Mouse (Mus musculus) MEL (cell line): ENCODE data around the gene Trabd. TPM values are rescaled to one million over a fixed set of nuclear protein-coding genes. Genes with fewer than 3 reads are reported as not detected.

Source experiments
- DNase-seq: peaks from one replicate; pipeline ENCODE4 v3.0.0; 2011; ENCODE audit warnings: low read depth, low spot score
- H3K27ac ChIP-seq: 2 replicates; pipeline ENCODE4 v1.5.1; 2012; ENCODE audit warnings: low read depth, mild to moderate bottlenecking, control low read depth, low read length, moderate library complexity; ENCODE audit not compliant: control insufficient read depth
- H3K27me3 ChIP-seq, 2 experiments: fragments of 150-350 bp in 1 of 2; sonication (generic) in 1 of 2; 2 replicates each; pipeline ENCODE4 v1.6.1; 2012; ENCODE audit warnings: low read length in 2 of 2, mild to moderate bottlenecking in 2 of 2, improper control_type of control experiment in 1 of 2, moderate library complexity in 1 of 2; ENCODE audit not compliant: insufficient read depth in 2 of 2, control insufficient read depth in 1 of 2
- H3K36me3 ChIP-seq, 2 experiments: 2 replicates each; pipeline ENCODE4 v1.6.1; 2012 to 2014; ENCODE audit warnings: low read length in 2 of 2, improper control_type of control experiment in 1 of 2, inconsistent platforms in 1 of 2, mild to moderate bottlenecking in 1 of 2; ENCODE audit not compliant: insufficient read depth in 2 of 2, control insufficient read depth in 1 of 2
- H3K4me1 ChIP-seq, 2 experiments: fragments of 150-350 bp in 1 of 2; sonication (generic) in 1 of 2; 2 replicates each; pipeline ENCODE4 v1.6.1; 2012; ENCODE audit warnings: low read length in 2 of 2, improper control_type of control experiment in 1 of 2, mild to moderate bottlenecking in 1 of 2; ENCODE audit not compliant: insufficient read depth in 2 of 2, control insufficient read depth in 1 of 2
- H3K4me3 ChIP-seq, 2 experiments: fragments of 150-350 bp in 1 of 2; sonication (generic) in 1 of 2; 2 replicates each; pipeline ENCODE4 v1.5.1; 2012; ENCODE audit warnings: low read depth in 2 of 2, low read length in 2 of 2, mild to moderate bottlenecking in 2 of 2, moderate library complexity in 2 of 2, control low read depth in 1 of 2, improper control_type of control experiment in 1 of 2; ENCODE audit not compliant: control insufficient read depth in 1 of 2, insufficient read depth in 1 of 2
- H3K79me2 ChIP-seq: 2 replicates; pipeline ENCODE4 v1.6.1; 2012; ENCODE audit warnings: mild to moderate bottlenecking, low read length, moderate library complexity; ENCODE audit not compliant: control insufficient read depth, poor library complexity, insufficient read depth
- H3K9ac ChIP-seq: 2 replicates; pipeline ENCODE4 v1.6.1; 2012; ENCODE audit warnings: low read depth, mild to moderate bottlenecking, control low read depth, low read length, moderate library complexity; ENCODE audit not compliant: control insufficient read depth, poor library complexity, severe bottlenecking
- H3K9me3 ChIP-seq: fragments of 150-350 bp; sonication (generic); replicated peaks from 2 replicates; pipeline ENCODE4 v1.6.1; 2012; ENCODE audit warnings: mild to moderate bottlenecking, low read length, improper control_type of control experiment, moderate library complexity; ENCODE audit not compliant: insufficient read depth
- CHD2 ChIP-seq: IDR thresholded peaks from 2 replicates; pipeline ENCODE4 v1.6.1; 2011; ENCODE audit warnings: low read length, improper control_type of control experiment
- CTCF ChIP-seq, 3 experiments: IDR thresholded peaks in 2 of 3; conservative IDR thresholded peaks in 1 of 3; 2 replicates each; pipeline ENCODE4 v1.5.1; 2011 to 2012; ENCODE audit warnings: low read length in 3 of 3, low read depth in 2 of 3, mild to moderate bottlenecking in 2 of 3, improper control_type of control experiment in 1 of 3, inconsistent platforms in 1 of 3, mixed read lengths in 1 of 3, moderate library complexity in 1 of 3; ENCODE audit not compliant: control insufficient read depth in 1 of 3, insufficient read depth in 1 of 3, poor library complexity in 1 of 3, severe bottlenecking in 1 of 3
- E2F4 ChIP-seq: IDR thresholded peaks from 2 replicates; pipeline ENCODE4 v1.6.1; 2011; ENCODE audit warnings: low read depth, low read length, improper control_type of control experiment, borderline replicate concordance
- ELF1 ChIP-seq: IDR thresholded peaks from 2 replicates; pipeline ENCODE4 v1.6.1; 2014; ENCODE audit warnings: low read depth, mild to moderate bottlenecking, inconsistent platforms, low read length, improper control_type of control experiment, moderate library complexity
- ETS1 ChIP-seq: IDR thresholded peaks from 2 replicates; pipeline ENCODE4 v1.6.1; 2012; ENCODE audit warnings: low read depth, mild to moderate bottlenecking, inconsistent platforms, low read length, improper control_type of control experiment, moderate library complexity
- GABPA ChIP-seq: IDR thresholded peaks from 2 replicates; pipeline ENCODE4 v1.6.1; 2012; ENCODE audit warnings: low read depth, mild to moderate bottlenecking, inconsistent platforms, low read length, improper control_type of control experiment, moderate library complexity
- HCFC1 ChIP-seq: IDR thresholded peaks from 2 replicates; pipeline ENCODE4 v1.6.1; 2012; ENCODE audit warnings: low read depth, mild to moderate bottlenecking, inconsistent platforms, low read length, improper control_type of control experiment, moderate library complexity
- KAT2A ChIP-seq: conservative IDR thresholded peaks from 2 replicates; pipeline ENCODE4 v1.6.1; 2012; ENCODE audit warnings: low read depth, low read length, improper control_type of control experiment, inconsistent platforms
- MAZ ChIP-seq: IDR thresholded peaks from 2 replicates; pipeline ENCODE4 v1.6.1; 2012; ENCODE audit warnings: low read depth, mild to moderate bottlenecking, inconsistent platforms, low read length, improper control_type of control experiment
- MXI1 ChIP-seq: IDR thresholded peaks from 2 replicates; pipeline ENCODE4 v1.6.1; 2011; ENCODE audit warnings: mild to moderate bottlenecking, low read depth, low read length, improper control_type of control experiment
- MYB ChIP-seq: IDR thresholded peaks from 2 replicates; pipeline ENCODE4 v1.6.1; 2011; ENCODE audit warnings: mild to moderate bottlenecking, low read depth, low read length, improper control_type of control experiment
- MYC ChIP-seq: IDR thresholded peaks from 2 replicates; pipeline ENCODE4 v1.6.1; 2011; ENCODE audit warnings: low read depth, mild to moderate bottlenecking, low read length, improper control_type of control experiment, moderate library complexity
- NRF1 ChIP-seq: IDR thresholded peaks from 2 replicates; pipeline ENCODE4 v1.6.1; 2014; ENCODE audit warnings: low read depth, mild to moderate bottlenecking, inconsistent platforms, low read length, improper control_type of control experiment, moderate library complexity; ENCODE audit not compliant: poor library complexity, insufficient read depth, severe bottlenecking
- POLR2AphosphoS2 ChIP-seq: IDR thresholded peaks from 2 replicates; pipeline ENCODE4 v1.6.1; 2011; ENCODE audit warnings: low read length, improper control_type of control experiment
- POLR2AphosphoS5 ChIP-seq: IDR thresholded peaks from 2 replicates; pipeline ENCODE4 v1.6.1; 2012; ENCODE audit warnings: low read depth, borderline replicate concordance, mild to moderate bottlenecking, inconsistent platforms, low read length, moderate library complexity, mixed read lengths
- RCOR1 ChIP-seq: IDR thresholded peaks from 2 replicates; pipeline ENCODE4 v1.6.1; 2012; ENCODE audit warnings: low read depth, mild to moderate bottlenecking, inconsistent platforms, low read length, improper control_type of control experiment
- SMC3 ChIP-seq: IDR thresholded peaks from 2 replicates; pipeline ENCODE4 v1.6.1; 2011; ENCODE audit warnings: low read depth, low read length, improper control_type of control experiment
- TAL1 ChIP-seq: IDR thresholded peaks from 2 replicates; pipeline ENCODE4 v1.6.1; 2012; ENCODE audit warnings: mild to moderate bottlenecking, inconsistent platforms, low read length, moderate library complexity, mixed read lengths
- USF1 ChIP-seq: IDR thresholded peaks from 2 replicates; pipeline ENCODE4 v1.6.1; 2014; ENCODE audit warnings: low read depth, mild to moderate bottlenecking, inconsistent platforms, low read length, improper control_type of control experiment, moderate library complexity
- USF2 ChIP-seq, 2 experiments: IDR thresholded peaks; 2 replicates each; pipeline ENCODE4 v1.6.1; 2011 to 2012; ENCODE audit warnings: improper control_type of control experiment in 2 of 2, low read length in 2 of 2, borderline replicate concordance in 1 of 2, inconsistent platforms in 1 of 2, low read depth in 1 of 2, mild to moderate bottlenecking in 1 of 2; ENCODE audit not compliant: insufficient read depth in 1 of 2
- ZKSCAN1 ChIP-seq: IDR thresholded peaks from 2 replicates; pipeline ENCODE4 v1.6.1; 2012; ENCODE audit warnings: low read depth, mild to moderate bottlenecking, inconsistent platforms, low read length, improper control_type of control experiment, moderate library complexity
- polyA plus RNA-seq, 2 experiments: library from polyadenylated mRNA; stranded (reverse) in 1 of 2; unstranded in 1 of 2; fragments of >175 nt in 1 of 2; fragments of >200 nt in 1 of 2; gene quantifications; 2 replicates each; pipeline versions ENCODE4 v1.2.1 to v1.2.4; 2012; ENCODE audit warnings: low replicate concordance in 2 of 2, low read depth in 1 of 2; ENCODE audit not compliant: insufficient read length in 2 of 2, insufficient read depth in 1 of 2, missing spikeins in 1 of 2
- total RNA-seq: library from RNA; depleted of rRNA; stranded (reverse); fragments of 300-350 nt; gene quantifications from 2 replicates; pipeline ENCODE4 v1.2.3, GENCODE M21; 2012

The Trabd gene
- total and polyA plus RNA-seq, 3 experiments: 45.9 to 81.4 TPM; not detected in 1

- Histone ChIP-seq H3K79me2 (no peaks in the 10 kb centered on the region), H3K27ac (no peak overlapping the region), H3K4me1 (no peaks in the 10 kb centered on the region), H3K36me3 (no peaks in the 10 kb centered on the region), H3K9ac (no peak overlapping the region), H3K4me3 (no peak overlapping the region), H3K27me3 (peaks cover 2 to 12% of the 10 kb centered on the region in 2 experiments; a peak in 3 of 4 replicates), H3K9me3 (no peaks in the 10 kb centered on the region)
- TF ChIP-seq POLR2AphosphoS5 (no peak), USF2 (IDR thresholded peaks at IDR 0.05; ENCODE audit: borderline replicate concordance in 1 of 2, insufficient read depth in 1 of 2, low read depth in 1 of 2, low read length in 2 of 2) (no peak), POLR2AphosphoS2 (no peak), ETS1 (no peak), KAT2A (no peak), E2F4 (no peak)
- no peak for DNase-seq
Observed at GRCm38 (mm10) chr15:89068226-89068625, 6.7 kb upstream of the Trabd start.

DNA sequence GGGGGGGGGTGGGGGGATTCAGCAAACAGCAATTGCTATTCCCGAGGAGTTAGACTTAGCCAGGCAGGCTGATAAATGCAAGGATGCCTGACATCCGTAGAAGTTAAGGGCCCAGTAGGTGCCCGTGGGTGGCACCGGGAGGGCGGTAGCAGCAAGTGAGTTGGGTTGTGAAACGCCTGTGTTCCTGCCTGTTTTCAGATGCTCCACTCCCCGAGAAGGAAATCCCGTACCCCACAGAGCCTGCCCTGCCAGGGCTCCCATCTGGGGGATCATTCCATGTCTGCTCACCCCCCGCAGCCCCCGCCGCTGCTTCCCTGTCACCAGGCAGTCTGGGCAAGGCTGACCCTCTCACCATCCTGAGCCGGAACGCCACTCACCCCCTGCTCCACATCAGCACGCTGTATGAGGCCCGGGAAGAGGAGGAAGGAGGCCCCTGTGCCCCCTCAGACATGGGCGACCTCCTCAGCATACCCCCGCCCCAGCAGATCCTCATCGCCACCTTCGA is 5.5 kb upstream of the Trabd start:
- Histone ChIP-seq H3K9ac (no peak overlapping the region), H3K4me1 (0 out of 4 replicates have a peak, but pooled peaks cover 0 to 3% of the 10 kb centered on the region in 2 experiments), H3K36me3 (peaks cover 0 to 3% of the 10 kb centered on the region in 2 experiments; a peak in 1 of 4 replicates), H3K27me3 (peaks cover 0 to 8% of the 10 kb centered on the region in 2 experiments; a peak in 3 of 4 replicates), H3K4me3 (no peak overlapping the region), H3K79me2 (no peaks in the 10 kb centered on the region), H3K9me3 (no peaks in the 10 kb centered on the region), H3K27ac (no peak overlapping the region)
- TF ChIP-seq USF2 (IDR thresholded peaks at IDR 0.05; ENCODE audit: borderline replicate concordance in 1 of 2, insufficient read depth in 1 of 2, low read depth in 1 of 2, low read length in 2 of 2) (no peak), KAT2A (no peak), ZKSCAN1 (no peak), ELF1 (no peak), HCFC1 (no peak), USF1 (no peak), MXI1 (no peak), TAL1 (no peak), MYC (no peak), RCOR1 (no peak), MAZ (no peak), E2F4 (no peak), GABPA (no peak), POLR2AphosphoS5 (no peak), CHD2 (no peak), MYB (no peak), CTCF (IDR thresholded peaks at IDR 0.05 in 2 of 3, conservative IDR thresholded peaks at IDR 0.05 in 1 of 3; ENCODE audit: control insufficient read depth in 1 of 3, insufficient read depth in 1 of 3, low read depth in 2 of 3, low read length in 3 of 3, poor library complexity in 1 of 3, severe bottlenecking in 1 of 3) (no peak), SMC3 (no peak), NRF1 (no peak), POLR2AphosphoS2 (no peak)
- DNase-seq: no peak
